Mouse (Mus musculus) stomach, postnatal 0 days (tissue): ENCODE measurements around the gene Npr1.

Source experiments
- CTCF ChIP-seq: IDR thresholded peaks from 2 replicates; pipeline ENCODE4 v1.5.1; 2016; ENCODE audit warnings: antibody characterized with exemption, low read depth, mild to moderate bottlenecking, moderate library complexity
- EP300 ChIP-seq: optimal IDR thresholded peaks from 2 replicates; pipeline ENCODE3; 2016; ENCODE audit warnings: antibody characterized with exemption

GRCm38 (mm10) chr3:90512276-90512675, 46.6 kb upstream of the Npr1 start:
- TF ChIP-seq CTCF: no peak
- no peak for TF ChIP-seq EP300
